Mouse (Mus musculus) left cerebral cortex, adult 9 months (tissue): Measurements from ENCODE around the gene Slc29a4.

Experiments
- DNase-seq, 2 experiments: peaks; one replicate each; pipeline ENCODE4 v3.0.0; 2022; ENCODE audit warnings: low spot score in 2 of 2

Slc29a4 gene

GRCm38 (mm10) chr5:142696258-142696657 is 3.9 kb downstream of the Slc29a4 start:
- DNase-seq, result no peak

GRCm38 (mm10) chr5:142696865-142697264 is 4.6 kb downstream of the Slc29a4 start:
- peak; percentile 62 to 87 for DNase-seq

GRCm38 (mm10) chr5:142697742-142698141 is 5.4 kb downstream of the Slc29a4 start:
- DNase-seq, result no peak

GRCm38 (mm10) chr5:142700842-142701589 is 8.7 kb downstream of the Slc29a4 start:
- DNase-seq, result no peak

- no peak for DNase-seq
Measured at GRCm38 (mm10) chr5:142701651-142702510, 9.6 kb downstream of the Slc29a4 start.

GRCm38 (mm10) chr5:142702511-142703138 is 10.3 kb downstream of the Slc29a4 start:
- DNase-seq, result no peak

GRCm38 (mm10) chr5:142703569-142703968 is 11.3 kb downstream of the Slc29a4 start:
- DNase-seq, result peak in 1 of 2 experiments; percentile 48

- DNase-seq, result no peak
Measured at GRCm38 (mm10) chr5:142707709-142708108, 15.4 kb downstream of the Slc29a4 start.

GRCm38 (mm10) chr5:142709436-142709835 is 17.1 kb downstream of the Slc29a4 start:
- DNase-seq, result no peak

GRCm38 (mm10) chr5:142712373-142712772 is 20.1 kb downstream of the Slc29a4 start:
- DNase-seq, result no peak

- DNase-seq, result no peak
Measured at GRCm38 (mm10) chr5:142713966-142714365, 21.7 kb downstream of the Slc29a4 start.

GRCm38 (mm10) chr5:142715059-142715458 is 22.7 kb downstream of the Slc29a4 start:
- DNase-seq, result no peak

GRCm38 (mm10) chr5:142716056-142716455 is 23.7 kb downstream of the Slc29a4 start:
- no peak for DNase-seq

GRCm38 (mm10) chr5:142718037-142718436 is 25.7 kb downstream of the Slc29a4 start:
- peak in 1 of 2 experiments; percentile 83 for DNase-seq

GRCm38 (mm10) chr5:142718486-142718885 is 26.2 kb downstream of the Slc29a4 start:
- DNase-seq, result no peak

GRCm38 (mm10) chr5:142719897-142720296 is 27.6 kb downstream of the Slc29a4 start:
- no peak for DNase-seq

- peak in 1 of 2 experiments; percentile 61 for DNase-seq
Measured at GRCm38 (mm10) chr5:142723520-142724133, 31.3 kb downstream of the Slc29a4 start.

- DNase-seq, result no peak
Measured at GRCm38 (mm10) chr5:142724265-142724664, 32.0 kb downstream of the Slc29a4 start.

GRCm38 (mm10) chr5:142726748-142727147 is 34.4 kb downstream of the Slc29a4 start:
- no peak for DNase-seq

GRCm38 (mm10) chr5:142728301-142728700 is 36.0 kb downstream of the Slc29a4 start:
- no peak for DNase-seq

GRCm38 (mm10) chr5:142730295-142730694 is 38.0 kb downstream of the Slc29a4 start:
- DNase-seq, result no peak

- no peak for DNase-seq
Measured at GRCm38 (mm10) chr5:142731916-142732315, 39.6 kb downstream of the Slc29a4 start.
